In the genomic region with DNA sequence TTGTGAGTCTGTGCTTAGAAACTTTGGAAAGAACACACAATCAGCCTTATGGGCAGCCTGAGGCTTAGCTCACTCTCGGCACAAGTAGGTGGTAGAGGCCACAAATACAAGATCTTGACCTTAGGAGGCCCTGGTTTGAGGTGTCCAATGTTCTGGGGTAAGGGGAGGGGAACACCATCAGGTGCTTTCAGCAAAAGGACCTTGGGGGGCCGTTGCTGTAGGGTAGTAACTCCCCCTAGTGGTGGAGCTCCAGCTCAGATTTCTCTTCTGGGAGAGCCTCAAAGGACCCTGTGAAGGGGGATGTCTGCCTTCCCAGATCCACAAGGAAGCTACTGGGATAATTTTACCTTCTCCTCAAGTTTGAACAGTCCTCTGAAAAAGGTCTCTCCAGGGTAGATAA, we compare ENCODE assay signal across 9 mouse cellular contexts. TPM values are rescaled to one million over a fixed set of nuclear protein-coding genes. Genes with fewer than 3 reads are reported as not detected.
DNase-seq lines count a peak whose midpoint lies in the region; TF ChIP-seq lines count a peak whose summit lies in the region.
"Had no signal": no experiment of that assay in that cellular context is flagged by ENCODE, and none has a peak within 500 bp of the region (broad histone marks: within the 10 kb centered on the region; RNA-seq: fewer than 3 reads in every experiment).

No protein-coding gene starts in this region.

- H3K27me3 ChIP-seq in thymus, adult 2 months (ENCODE audit: control insufficient read depth, insufficient read depth, low read length) = no peaks in the 10 kb centered on the region
- H3K27me3 ChIP-seq: limb, embryonic 12.5 days had no signal

- peak overlapping the region; percentile 24; the same call in 1 of the 2 replicates for H3K27ac ChIP-seq in gastrocnemius, adult 2 months
- H3K27ac ChIP-seq in thymus, adult 2 months (ENCODE audit: control insufficient read depth, insufficient read depth, low read length) = no peak overlapping the region
- H3K27ac ChIP-seq: limb, embryonic 12.5 days had no signal

- no peak overlapping the region for H3K4me3 ChIP-seq in gastrocnemius, adult 2 months
- no peak overlapping the region for H3K4me3 ChIP-seq in thymus, adult 2 months (ENCODE audit: control insufficient read depth, insufficient read depth, low read length)
- H3K4me3 ChIP-seq: limb, embryonic 12.5 days had no signal

- peak; percentile 54 for DNase-seq in gastrocnemius, adult 2 months
- no peak for DNase-seq in gastrocnemius, adult 8-10 months (ENCODE audit: low spot score in 2 of 2)
- DNase-seq in thymus, adult 2 months = peak; percentile 59
- no peak for DNase-seq in thymus, adult 18-20 months
- peak; percentile 61 for DNase-seq in liver
- peak; percentile 75 for DNase-seq in thymus, postnatal 14 days
- DNase-seq in cerebellum, postnatal 4 days (ENCODE audit: low spot score in 2 of 2) = no peak
- no peak for DNase-seq in urinary bladder, postnatal 25 days (ENCODE audit: low spot score)

- intact Hi-C loops in gastrocnemius, adult 2 months (cut with DNase I) = loop anchor here (1.0 to 5.0 kb wide), 3 partner anchors 66 to 134 kb away; no protein-coding TSS in a partner anchor

- peaks cover 16% of the 10 kb centered on the region for H3K4me1 ChIP-seq in thymus, adult 2 months (replicated peaks; ENCODE audit: control insufficient read depth, insufficient read depth, low read length)
- H3K4me1 ChIP-seq: limb, embryonic 12.5 days had no signal

- 22% methylated on average over 2 of the region's 2 CpGs for WGBS in thymus, adult 2 months

- H3K36me3 ChIP-seq in thymus, adult 2 months (ENCODE audit: control insufficient read depth, insufficient read depth, low read length) = no peaks in the 10 kb centered on the region
- H3K36me3 ChIP-seq: limb, embryonic 12.5 days had no signal

- no peak for TF ChIP-seq POLR2A in thymus, adult 2 months (IDR thresholded peaks at IDR 0.05; ENCODE audit: control insufficient read depth, extremely low read depth, insufficient read depth, low read length, poor library complexity)

- peak; percentile 77 for TF ChIP-seq CTCF in gastrocnemius, adult 2 months (IDR thresholded peaks at IDR 0.05)
- peak; percentile 68; the same call in 1 of the 2 replicates for TF ChIP-seq CTCF in thymus, adult 2 months (IDR thresholded peaks at IDR 0.05; ENCODE audit: borderline replicate concordance, control insufficient read depth, extremely low read depth, insufficient read depth, low read length, poor library complexity)

RNA-seq across cellular contexts. Expression of a gene that starts 6.1 kb away (rescaled TPM):
- 10 to 100 TPM; 10.2 to 11.6 TPM for total RNA-seq in gastrocnemius, adult 2 months (2021)
- 1 to 10 TPM; 5.8 to 9.6 (median 9.3) TPM for total RNA-seq in gastrocnemius, adult 8-10 months (2022)
- polyA plus RNA-seq in thymus, adult 2 months (2012; rRNA removed) = 827 and 963 TPM in 2 replicates

RNA-seq across cellular contexts. Expression of a gene that starts 60.0 kb away (rescaled TPM):
- total RNA-seq in gastrocnemius, adult 2 months (2021) = under 1 TPM in 1 of 2 experiments, not detected in 1; 0.14 TPM
- under 1 TPM in 3 of 4 experiments, not detected in 1; 0.07 to 0.13 (median 0.10) TPM for total RNA-seq in gastrocnemius, adult 8-10 months (2022)
- polyA plus RNA-seq in thymus, adult 2 months (2012; rRNA removed) = 5.3 and 6.2 TPM in 2 replicates

Comparison
In these comparisons a context has a peak if more than half of its experiments do, and no peak if none do; other contexts are left out.
1. DNase-seq: peak in gastrocnemius, adult 2 months (single experiment), thymus, adult 2 months (single experiment), liver (single experiment) and thymus, postnatal 14 days (single experiment); none in gastrocnemius, adult 8-10 months (0 of 2), thymus, adult 18-20 months (0 of 2), cerebellum, postnatal 4 days (0 of 2) and urinary bladder, postnatal 25 days (single experiment).